Mouse (Mus musculus) small intestine, adult 2 months (tissue): ENCODE measurements around the gene Phykpl. TPM values are rescaled to one million over a fixed set of nuclear protein-coding genes. Genes with fewer than 3 reads are reported as not detected.

ENCODE experiments used
- H3K27ac ChIP-seq: fragments of 200-500 bp; 2 replicates; pipeline ENCODE4 v1.5.1; 2012; ENCODE audit warnings: low read depth, low read length, control low read depth, inconsistent platforms; ENCODE audit not compliant: insufficient read depth
- H3K27me3 ChIP-seq: fragments of 200-500 bp; 2 replicates; pipeline ENCODE4 v1.6.1; 2012; ENCODE audit warnings: mild to moderate bottlenecking, moderate library complexity, low read length, inconsistent platforms; ENCODE audit not compliant: control insufficient read depth, insufficient read depth
- H3K36me3 ChIP-seq: fragments of 200-500 bp; 2 replicates; pipeline ENCODE4 v1.6.1; 2012; ENCODE audit warnings: mild to moderate bottlenecking, low read length, control low read depth, inconsistent platforms; ENCODE audit not compliant: control insufficient read depth, insufficient read depth
- H3K4me1 ChIP-seq: fragments of 200-500 bp; 2 replicates; pipeline ENCODE4 v1.6.1; 2012; ENCODE audit warnings: low read length, inconsistent platforms, mixed read lengths; ENCODE audit not compliant: control insufficient read depth, insufficient read depth, insufficient read length
- H3K4me3 ChIP-seq: fragments of 200-500 bp; 2 replicates; pipeline ENCODE4 v1.5.1; 2012; ENCODE audit warnings: low read depth, mild to moderate bottlenecking, control low read depth, inconsistent platforms, low read length, moderate library complexity
- CTCF ChIP-seq: fragments of 200-500 bp; IDR thresholded peaks from 2 replicates; pipeline ENCODE4 v1.5.1; 2012; ENCODE audit warnings: low read depth, mild to moderate bottlenecking, control low read depth, inconsistent platforms, low read length, moderate library complexity, mixed read lengths; ENCODE audit not compliant: insufficient replicate concordance, insufficient read length; ENCODE audit errors: extremely low read depth
- POLR2A ChIP-seq: fragments of 200-500 bp; IDR thresholded peaks from 2 replicates; pipeline ENCODE4 v1.6.1; 2012; ENCODE audit warnings: low read depth, mild to moderate bottlenecking, control low read depth, inconsistent platforms, low read length, moderate library complexity
- WGBS: fragments of 180-500 bp; shearing (Covaris S2); methylation state at CpG from one replicate; pipeline ENCODE4 v1.1.7; 2018; 5-methylcytosine and 5-hydroxymethylcytosine counted together
- polyA plus RNA-seq: library from polyadenylated mRNA; depleted of rRNA; stranded (reverse); fragments of >200 nt; gene quantifications from 2 replicates; pipeline ENCODE4 v1.2.3, GENCODE M21; 2012; rRNA removed

Phykpl gene
- polyA plus RNA-seq = 14.9 and 18.7 TPM in 2 replicates

- H3K27ac ChIP-seq = peak within 1 kb of the TSS; percentile 91
- H3K4me3 ChIP-seq = peak within 1 kb of the TSS; percentile 73
- H3K36me3 ChIP-seq = peaks cover 14% of the 10 kb centered on the region
- WGBS = under 1% methylated on average over 59 of the region's 59 CpGs
- H3K4me1 ChIP-seq = peaks cover 16% of the 10 kb centered on the region
- TF ChIP-seq CTCF (peak; percentile 49; the same call in 1 of the 2 replicates), POLR2A (peak; percentile 78)
- no peaks in the 10 kb centered on the region for H3K27me3 ChIP-seq
Observed at GRCm38 (mm10) chr11:51584431-51585248, at the start of gene Phykpl. Gene Phykpl (plus strand): TSS chr11:51584757.

DNA sequence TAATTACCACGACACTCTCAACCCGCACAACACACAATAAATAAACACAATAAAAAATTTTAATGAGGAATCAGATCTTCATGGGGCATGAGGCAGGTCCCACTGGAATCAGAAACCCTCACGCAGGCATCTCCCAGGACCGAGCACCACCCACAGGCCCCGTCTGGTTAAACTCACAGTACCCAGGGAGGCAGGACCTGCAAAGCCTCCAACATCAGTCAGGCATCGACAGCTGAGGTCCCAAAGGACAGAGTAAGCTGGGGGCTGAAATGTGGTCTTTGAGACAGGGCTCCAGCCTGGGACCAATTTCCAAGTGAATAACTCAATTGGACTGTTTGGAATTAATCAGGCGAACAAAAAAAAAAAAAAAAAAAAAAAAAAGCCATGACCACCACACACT is 46.2 kb upstream of the Phykpl start:
- H3K27ac ChIP-seq = no peak overlapping the region
- 70% methylated on average over 7 of the region's 7 CpGs for WGBS
- no peak overlapping the region for H3K4me3 ChIP-seq
- peaks cover 2% of the 10 kb centered on the region; the same call in 1 of the 2 replicates for H3K4me1 ChIP-seq
- H3K27me3 ChIP-seq = no peaks in the 10 kb centered on the region
- H3K36me3 ChIP-seq = no peaks in the 10 kb centered on the region
- TF ChIP-seq CTCF (no peak), POLR2A (no peak)

- TF ChIP-seq POLR2A (no peak), CTCF (no peak)
- WGBS = 60% methylated on average over 13 of the region's 13 CpGs
- no peaks in the 10 kb centered on the region for H3K36me3 ChIP-seq
- no peak overlapping the region for H3K4me3 ChIP-seq
- H3K27me3 ChIP-seq = no peaks in the 10 kb centered on the region
- peaks cover 2% of the 10 kb centered on the region; the same call in 1 of the 2 replicates for H3K4me1 ChIP-seq
- H3K27ac ChIP-seq = no peak overlapping the region
Observed at GRCm38 (mm10) chr11:51538919-51539758, 45.4 kb upstream of the Phykpl start.

DNA sequence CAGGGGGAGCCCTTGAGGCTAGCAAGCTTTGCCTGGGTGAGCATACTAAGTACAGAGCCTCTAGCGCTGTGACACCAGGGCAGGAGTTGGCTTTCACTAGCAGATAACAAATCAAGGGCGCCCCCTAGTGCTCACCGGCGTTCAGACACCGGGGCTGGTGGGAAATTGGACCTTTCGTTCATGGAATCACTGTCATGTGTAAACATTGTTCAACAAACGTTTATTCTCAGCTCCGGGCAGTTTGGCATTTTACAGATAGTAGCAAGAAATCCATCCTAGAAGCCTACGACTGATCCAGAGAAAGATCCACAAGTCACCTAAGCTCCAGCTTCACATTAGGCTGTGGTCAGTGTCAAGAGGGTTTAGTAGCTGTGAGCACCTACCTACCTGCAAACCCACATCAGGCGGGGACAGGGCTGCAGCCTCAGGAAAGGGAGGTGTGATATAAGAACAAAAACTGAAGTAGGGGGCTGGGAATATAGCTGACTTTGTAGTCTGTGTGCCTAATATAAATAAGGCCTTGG is 44.7 kb upstream of the Phykpl start:
- 9% methylated on average over 10 of the region's 10 CpGs for WGBS
- no peak overlapping the region for H3K4me3 ChIP-seq
- no peaks in the 10 kb centered on the region for H3K36me3 ChIP-seq
- TF ChIP-seq POLR2A (no peak), CTCF (peak; percentile 99)
- peaks cover 1% of the 10 kb centered on the region; the same call in 1 of the 2 replicates for H3K4me1 ChIP-seq
- H3K27ac ChIP-seq = no peak overlapping the region
- H3K27me3 ChIP-seq = no peaks in the 10 kb centered on the region

DNA sequence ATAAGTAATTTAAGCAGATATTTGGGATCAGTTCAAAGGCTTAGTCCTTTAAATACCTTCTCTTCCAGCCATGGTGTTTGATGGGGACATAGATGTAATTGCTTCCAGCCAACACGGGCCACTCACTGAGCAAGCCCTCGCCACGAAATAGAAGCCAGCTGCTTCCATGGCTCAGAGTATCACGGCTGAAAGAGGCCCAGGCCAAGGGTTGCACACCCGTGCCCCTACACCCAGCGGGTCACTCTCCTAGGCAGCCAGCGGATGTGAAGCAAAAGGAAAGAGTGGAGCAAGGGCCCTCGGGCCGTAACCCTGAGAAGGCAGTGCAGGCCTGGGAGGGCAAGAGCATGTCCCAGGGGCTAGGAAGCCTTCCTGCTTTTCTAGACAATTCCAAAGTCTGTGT is 42.1 kb upstream of the Phykpl start:
- TF ChIP-seq CTCF (no peak), POLR2A (no peak)
- H3K36me3 ChIP-seq = no peaks in the 10 kb centered on the region
- H3K4me1 ChIP-seq = no peaks in the 10 kb centered on the region
- H3K27me3 ChIP-seq = no peaks in the 10 kb centered on the region
- no peak overlapping the region for H3K4me3 ChIP-seq
- WGBS = 69% methylated on average over 9 of the region's 9 CpGs
- H3K27ac ChIP-seq = no peak overlapping the region

DNA sequence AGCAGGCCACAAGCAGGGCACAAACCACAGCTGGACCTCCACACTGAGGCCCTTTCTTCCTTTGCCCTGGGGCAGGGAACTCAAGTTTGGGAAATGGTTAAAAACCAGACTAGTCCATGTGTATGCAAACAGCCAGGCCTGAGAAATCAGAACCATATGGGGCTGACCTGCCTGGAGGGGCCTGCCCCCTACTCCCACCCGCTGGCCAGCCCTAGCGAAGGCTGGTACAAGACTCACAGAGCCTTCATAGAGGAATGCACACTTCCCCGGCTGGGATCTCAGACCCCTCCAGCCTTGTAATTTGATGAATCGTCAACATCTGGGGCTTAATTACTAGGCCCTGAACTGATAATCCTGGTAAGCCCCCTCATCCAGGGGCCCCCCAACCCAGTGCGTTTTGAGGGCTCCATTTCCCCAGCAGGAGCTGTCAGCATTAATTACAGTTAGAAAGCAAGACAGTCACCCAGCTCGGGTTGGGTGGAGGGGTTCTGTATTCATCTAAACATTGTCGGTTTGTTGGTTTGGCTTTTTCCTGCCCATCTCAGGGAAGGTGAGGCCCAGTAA is 41.0 kb upstream of the Phykpl start:
- Histone ChIP-seq H3K36me3 (no peaks in the 10 kb centered on the region), H3K4me3 (no peak overlapping the region), H3K27ac (no peak overlapping the region), H3K27me3 (no peaks in the 10 kb centered on the region), H3K4me1 (no peaks in the 10 kb centered on the region)
- 73% methylated on average over 7 of the region's 7 CpGs for WGBS
- TF ChIP-seq POLR2A (no peak), CTCF (no peak)
